Mouse (Mus musculus) kidney, adult 8-10 months (tissue): ENCODE data around the gene Pias1.
A peak's percentile ranks its signal among the peaks of the same experiment; 100 is the strongest.

Experiments
- DNase-seq, 2 experiments: peaks; one replicate each; pipeline ENCODE4 v3.0.0; 2022

The Pias1 gene

DNA sequence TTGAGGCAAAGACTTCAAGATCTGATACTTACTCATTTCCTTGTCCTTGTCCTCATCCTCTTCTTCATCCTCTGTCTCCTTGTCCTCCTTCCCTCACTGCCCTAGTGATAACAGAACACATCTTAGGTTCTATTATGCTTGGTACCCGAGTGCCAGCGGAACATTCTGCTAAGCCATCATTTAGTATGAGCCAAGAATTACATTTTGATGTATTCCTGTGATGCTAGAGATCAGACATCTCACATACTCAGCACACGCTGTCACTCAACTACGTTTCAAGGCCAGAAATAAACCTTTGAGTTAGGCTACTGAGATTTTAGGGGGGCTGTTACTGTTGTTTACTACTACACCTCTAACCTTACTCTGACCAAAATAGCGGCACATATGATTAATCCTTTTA lies at the start of gene Pias1:
Gene Pias1 (minus strand): TSS at position 101 of the 400 bp plus-strand sequence.
- DNase-seq, result no peak

DNA sequence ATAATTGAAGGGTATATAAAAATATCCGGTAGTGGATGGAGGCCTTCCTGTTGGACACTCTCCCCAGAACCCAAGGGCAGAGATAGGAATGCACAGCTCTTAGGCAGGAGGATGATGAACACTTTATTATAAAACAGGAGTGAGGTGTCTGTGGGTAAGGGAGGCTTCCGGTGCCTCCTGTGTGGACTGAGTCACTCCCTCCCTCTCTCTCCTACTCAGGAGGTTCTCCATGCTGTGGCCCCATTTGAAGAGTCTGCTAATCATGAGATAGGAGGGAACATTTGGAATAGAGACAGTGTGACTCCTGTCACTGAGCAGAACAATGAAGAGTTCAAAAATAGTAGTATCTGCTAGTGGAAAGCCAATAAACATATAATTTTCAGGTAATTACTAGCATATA lies 47.7 kb upstream of the Pias1 start:
- DNase-seq, result no peak

DNA sequence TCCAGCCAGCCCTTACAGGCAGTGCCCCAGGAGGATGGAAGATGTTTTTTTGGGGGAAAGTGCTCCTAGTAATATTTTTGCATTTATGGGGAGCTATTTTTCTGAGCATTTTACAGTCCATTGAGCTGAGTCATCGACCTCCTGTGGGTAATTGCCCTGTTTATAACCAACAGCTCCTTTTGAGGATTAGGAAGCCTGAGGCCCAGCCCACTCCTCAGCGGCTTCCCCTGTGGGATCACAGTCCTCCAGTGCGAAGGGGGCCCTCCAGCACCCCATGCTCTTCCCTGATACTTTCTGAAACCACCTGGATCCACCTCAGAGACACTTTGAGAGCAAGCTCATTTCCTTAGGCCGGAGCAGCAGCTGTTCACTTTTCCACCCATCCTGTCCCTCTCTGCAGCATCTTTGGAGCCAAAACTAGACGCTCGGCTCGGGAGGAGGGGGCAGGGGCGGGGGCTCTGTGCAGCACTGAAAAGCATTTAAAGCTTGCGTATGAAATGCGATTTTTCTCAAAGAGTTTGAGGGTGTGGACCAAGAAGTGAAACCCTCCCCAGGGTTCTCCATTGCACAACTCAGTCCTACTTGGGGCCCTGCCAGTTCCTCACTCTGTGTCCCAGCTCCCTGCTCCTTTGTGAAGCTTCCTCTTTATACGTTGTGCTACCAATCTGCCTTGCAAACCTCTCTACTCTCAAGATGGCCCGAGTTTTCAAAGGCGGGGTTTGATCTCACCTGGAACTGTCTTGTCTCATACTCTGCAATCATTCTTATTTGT lies 43.5 kb upstream of the Pias1 start:
- peak; percentile 8 to 43 for DNase-seq

DNA sequence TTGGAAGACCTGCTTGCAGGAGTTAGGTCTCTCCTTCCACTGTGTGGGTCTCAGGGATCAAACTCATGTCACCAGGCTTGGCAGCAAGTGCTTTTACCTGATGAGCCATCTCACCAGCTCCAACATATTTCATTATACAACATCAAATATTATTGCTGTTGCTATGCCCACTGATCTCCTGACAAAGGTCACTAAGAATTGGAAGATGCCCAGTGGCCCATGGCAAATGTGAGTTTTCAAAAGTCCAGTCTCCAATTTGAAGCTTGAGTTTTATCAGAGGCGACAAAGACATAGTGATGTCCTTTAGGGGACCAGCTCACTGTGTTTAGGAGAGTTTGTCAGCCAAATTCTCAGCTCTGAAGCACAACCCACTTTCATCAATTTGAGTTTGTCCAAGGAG lies 34.8 kb upstream of the Pias1 start:
- DNase-seq, result no peak

- no peak for DNase-seq
Observed at GRCm38 (mm10) chr9:63007371-63007770, 19.6 kb upstream of the Pias1 start.

DNA sequence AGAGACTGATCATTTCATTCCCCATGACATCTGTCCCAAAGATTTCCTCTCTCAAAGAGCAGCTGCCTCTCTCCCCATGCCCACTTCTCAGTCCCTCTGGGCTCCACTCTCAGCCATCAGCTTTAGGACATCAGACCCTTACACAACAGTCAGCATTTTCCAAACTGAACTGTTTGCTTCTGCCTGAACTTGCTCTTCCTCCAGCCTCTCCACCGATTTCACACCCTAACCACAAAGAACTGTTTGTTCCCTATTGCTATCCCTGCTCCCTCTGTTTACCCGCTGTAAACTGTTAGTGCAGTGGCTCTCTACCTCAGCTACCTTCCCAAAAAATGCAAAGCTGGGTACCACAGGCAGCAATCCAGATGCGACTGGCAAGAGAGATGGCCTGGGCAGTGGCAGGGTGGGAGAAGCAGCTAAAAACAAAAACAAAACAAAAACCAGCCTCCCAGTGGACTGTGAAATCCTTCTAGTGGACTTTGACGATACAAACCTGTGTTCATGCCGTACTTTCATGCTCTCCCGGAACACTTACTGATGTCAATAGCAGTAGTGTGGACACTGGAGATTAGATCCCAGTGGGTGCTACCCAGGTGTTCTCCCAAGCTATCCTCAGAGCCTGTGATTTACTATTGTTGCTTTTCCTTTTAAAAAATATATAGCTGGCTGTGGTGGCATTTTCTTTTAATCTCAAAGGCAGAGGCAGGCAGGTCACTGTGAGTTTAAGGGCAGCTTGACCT lies 18.5 kb upstream of the Pias1 start:
- DNase-seq, result no peak

GRCm38 (mm10) chr9:62998561-62998960 lies 10.8 kb upstream of the Pias1 start:
- DNase-seq, result no peak

- no peak for DNase-seq
Observed at GRCm38 (mm10) chr9:62997626-62998025, 9.9 kb upstream of the Pias1 start.

DNA sequence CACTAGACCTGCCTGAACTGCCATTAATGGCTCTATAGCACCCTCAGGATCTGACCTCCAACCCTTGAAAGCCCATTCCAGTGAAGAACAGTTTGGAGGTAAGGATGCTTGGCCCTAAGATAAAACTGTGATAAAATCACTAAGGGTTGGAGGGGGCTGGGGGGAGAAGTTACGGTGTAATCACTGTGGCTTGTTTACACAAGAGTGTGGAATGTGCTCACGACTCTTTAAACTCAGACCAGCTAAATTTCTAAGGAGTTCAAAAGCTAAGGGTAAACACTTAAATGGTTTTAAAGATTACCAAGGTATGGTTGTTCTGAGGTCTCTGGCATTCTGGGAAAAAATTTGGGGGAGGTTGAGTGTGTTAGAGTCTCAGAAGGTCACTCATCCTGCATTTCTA lies 7.5 kb upstream of the Pias1 start:
- no peak for DNase-seq

DNA sequence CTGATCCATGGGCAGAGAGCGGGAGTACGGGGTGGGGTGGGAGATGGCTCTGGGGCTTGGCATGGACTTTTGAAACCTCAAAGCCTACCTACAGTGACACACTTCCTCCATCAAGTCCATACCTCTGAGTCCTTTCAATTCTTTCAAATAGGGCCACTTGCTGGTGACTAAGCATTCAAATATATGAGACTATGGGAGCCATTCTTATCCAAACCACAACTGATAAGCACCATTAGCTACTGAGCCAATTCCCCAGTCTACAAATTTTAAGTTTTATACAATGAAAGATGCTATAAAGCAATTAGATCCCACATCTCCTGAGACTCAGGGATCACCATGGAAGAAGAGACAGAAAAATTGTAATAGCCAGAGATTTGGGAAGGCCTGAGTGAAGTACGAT lies 2.4 kb upstream of the Pias1 start:
- DNase-seq, result no peak

DNA sequence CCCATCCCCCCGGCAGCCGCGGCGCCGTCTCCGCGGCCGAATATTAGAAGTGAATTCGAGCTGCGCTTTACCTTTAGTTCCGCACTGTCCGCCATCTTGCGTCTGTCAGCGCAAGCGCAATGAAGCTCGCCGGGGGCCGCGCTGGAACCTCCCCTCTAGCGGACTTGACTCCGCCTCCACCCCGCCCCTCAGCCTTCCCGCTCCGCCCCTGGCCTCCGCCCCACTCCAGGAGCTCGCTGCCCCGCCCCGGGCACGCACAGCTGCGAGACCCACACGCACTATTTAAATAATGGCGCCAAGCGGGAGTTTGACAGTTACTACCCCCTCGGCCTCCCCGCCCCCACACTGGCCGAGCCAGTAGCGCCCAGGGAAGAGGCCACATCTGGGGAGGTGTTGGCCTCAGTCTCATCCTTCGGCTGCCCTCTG lies 6.9 kb downstream of the Pias1 start:
- DNase-seq, result peak; percentile 96 to 97

- DNase-seq, result peak in 1 of 2 experiments; percentile 12
Observed at GRCm38 (mm10) chr9:62980162-62980776, 7.5 kb downstream of the Pias1 start.

- peak in 1 of 2 experiments; percentile 14 for DNase-seq
Observed at GRCm38 (mm10) chr9:62979461-62980161, 8.1 kb downstream of the Pias1 start.

GRCm38 (mm10) chr9:62977152-62977551 lies 10.6 kb downstream of the Pias1 start:
- DNase-seq, result no peak

- DNase-seq, result peak; percentile 6 to 42
Observed at GRCm38 (mm10) chr9:62975830-62976229, 11.9 kb downstream of the Pias1 start.

DNA sequence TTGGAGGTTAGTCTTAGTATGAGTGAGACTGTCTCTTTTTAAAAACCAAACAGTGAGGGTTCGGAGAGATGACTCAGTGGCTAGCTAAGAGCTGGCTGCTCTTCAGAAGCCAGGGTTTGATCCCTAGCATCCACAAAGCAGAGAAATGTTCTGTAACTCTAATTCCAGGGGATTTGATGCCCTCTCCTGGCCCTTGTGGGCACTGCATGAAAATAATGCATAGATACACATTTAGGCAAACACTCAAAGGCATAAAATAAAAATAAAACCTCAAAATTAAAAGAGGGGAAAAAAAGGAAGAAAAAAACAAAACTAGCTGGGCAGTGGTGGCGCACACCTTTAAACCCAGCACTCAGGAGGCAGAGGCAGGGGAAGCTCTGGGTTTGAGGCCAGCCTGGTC lies 13.3 kb downstream of the Pias1 start:
- peak in 1 of 2 experiments; percentile 44 for DNase-seq

DNA sequence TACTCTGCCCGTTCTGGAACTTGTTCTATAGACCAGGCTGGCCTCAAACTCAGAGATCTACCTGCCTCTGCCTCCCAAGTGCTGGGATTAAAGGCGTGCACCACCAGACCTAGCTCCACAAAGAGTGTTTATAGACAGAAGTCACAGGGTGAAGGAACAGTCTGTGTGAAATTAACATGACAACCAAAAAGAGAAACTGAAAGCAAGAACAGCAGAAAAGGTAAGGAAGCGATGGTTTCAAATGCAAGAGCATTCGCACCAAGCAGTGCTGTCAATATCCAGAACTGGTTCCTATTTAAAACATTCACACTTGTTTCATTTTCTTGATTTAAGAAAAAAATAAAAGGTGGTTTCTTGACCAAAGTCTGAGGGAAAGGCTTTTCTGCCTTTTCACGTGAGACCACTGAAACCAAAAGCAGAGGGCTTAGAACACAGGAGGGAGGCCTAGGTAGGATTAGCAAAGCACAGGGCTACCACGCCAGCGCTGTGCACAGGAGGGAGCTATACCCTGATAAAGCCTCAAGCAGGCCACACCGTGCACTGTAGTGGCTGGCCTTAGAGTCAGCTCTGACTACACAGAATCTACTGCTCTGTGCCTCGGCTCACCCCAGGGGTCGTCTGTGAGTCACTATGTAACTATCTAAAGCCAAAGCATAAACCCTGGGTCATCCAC lies 15.5 kb downstream of the Pias1 start:
- DNase-seq, result peak in 1 of 2 experiments; percentile 23

- DNase-seq, result no peak
Observed at GRCm38 (mm10) chr9:62970345-62970744, 17.4 kb downstream of the Pias1 start.

GRCm38 (mm10) chr9:62966018-62966417 lies 21.7 kb downstream of the Pias1 start:
- DNase-seq, result no peak

- DNase-seq, result no peak
Observed at GRCm38 (mm10) chr9:62952713-62953112, 35.0 kb downstream of the Pias1 start.

GRCm38 (mm10) chr9:62945346-62945745 lies 42.4 kb downstream of the Pias1 start:
- no peak for DNase-seq

- no peak for DNase-seq
Observed at GRCm38 (mm10) chr9:62944063-62944462, 43.7 kb downstream of the Pias1 start.

DNA sequence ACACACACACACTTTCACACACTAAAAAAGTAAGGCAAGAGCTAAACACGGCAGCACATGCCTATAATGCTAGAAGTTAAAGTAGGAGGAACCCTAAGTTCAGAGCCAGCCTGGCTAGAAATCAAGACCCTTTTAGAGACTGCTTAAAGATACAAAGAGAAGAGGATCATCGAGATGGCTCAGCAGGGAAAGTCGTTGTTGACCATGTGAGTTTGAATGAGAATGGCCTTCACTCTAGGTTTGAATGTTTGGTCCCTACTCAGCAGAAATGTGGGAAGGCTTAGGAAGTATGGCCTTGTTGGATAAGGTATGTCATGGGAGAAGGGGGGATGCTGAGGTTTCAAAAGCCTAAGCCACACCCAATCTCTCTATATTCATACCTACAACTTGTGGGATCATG lies 46.8 kb downstream of the Pias1 start:
- no peak for DNase-seq
